Mouse (Mus musculus) left cerebral cortex, adult 9 months (tissue): Measurements from ENCODE around the gene Lrrc49.

ENCODE experiments used
- DNase-seq, 2 experiments: peaks; one replicate each; pipeline ENCODE4 v3.0.0; 2022; ENCODE audit warnings: low spot score in 2 of 2

The Lrrc49 gene

GRCm38 (mm10) chr9:60543422-60544015 lies 144.4 kb downstream of the Lrrc49 start:
- no peak for DNase-seq

GRCm38 (mm10) chr9:60530310-60530709 lies 157.6 kb downstream of the Lrrc49 start:
- DNase-seq, result no peak

GRCm38 (mm10) chr9:60529348-60530243 lies 158.4 kb downstream of the Lrrc49 start:
- no peak for DNase-seq

DNA sequence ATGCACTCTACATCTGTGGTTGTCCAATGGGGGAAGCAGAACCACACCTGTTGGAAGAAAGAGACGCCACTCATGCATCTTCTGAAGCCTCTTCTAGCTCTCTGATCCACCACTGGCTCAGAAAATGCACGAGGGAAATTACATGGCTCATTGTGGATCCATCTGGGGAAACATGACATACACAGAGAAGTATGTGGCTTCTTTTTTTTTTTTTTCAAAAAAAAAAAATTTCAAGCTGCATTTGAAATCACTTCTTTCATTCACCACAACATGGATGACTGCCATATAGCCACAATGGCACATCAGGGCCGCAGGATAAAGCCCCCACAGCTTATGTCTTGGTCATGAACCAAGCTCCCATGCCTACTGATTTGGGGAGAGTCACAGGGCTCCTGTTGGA lies 159.7 kb downstream of the Lrrc49 start:
- DNase-seq, result no peak

- no peak for DNase-seq
Measured at GRCm38 (mm10) chr9:60527836-60528235, 160.1 kb downstream of the Lrrc49 start.

DNA sequence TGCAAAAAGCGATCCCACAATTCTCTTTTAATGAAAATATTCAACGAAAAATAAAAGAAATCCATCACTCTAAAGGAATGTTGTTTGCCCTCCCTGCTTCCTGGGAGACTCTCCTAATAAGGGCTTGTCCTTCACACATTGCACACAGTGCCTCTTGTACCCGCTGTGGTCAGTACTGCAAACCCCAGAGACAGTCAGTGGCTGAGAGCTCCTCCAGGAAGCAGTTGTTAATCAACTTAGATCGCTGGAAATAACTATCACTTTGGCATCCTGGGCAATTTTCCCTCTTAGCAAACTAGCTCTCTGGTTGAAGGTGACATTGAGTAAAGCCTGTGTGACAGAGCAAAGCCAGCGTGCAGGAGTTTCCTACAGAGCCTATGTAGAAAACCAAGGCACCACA lies 160.9 kb downstream of the Lrrc49 start:
- DNase-seq, result no peak

GRCm38 (mm10) chr9:60526195-60526594 lies 161.8 kb downstream of the Lrrc49 start:
- DNase-seq, result no peak

- peak in 1 of 2 experiments; percentile 15 for DNase-seq
Measured at GRCm38 (mm10) chr9:60521806-60522264, 166.1 kb downstream of the Lrrc49 start, which contains the start of gene Thsd4. Gene Thsd4 (minus strand): TSS chr9:60522046.

GRCm38 (mm10) chr9:60521143-60521542 lies 166.8 kb downstream of the Lrrc49 start:
- no peak for DNase-seq

GRCm38 (mm10) chr9:60519601-60520000 lies 168.4 kb downstream of the Lrrc49 start:
- no peak for DNase-seq
